Mouse (Mus musculus) C2C12 (cell line): ENCODE results near the gene Elavl1.

ENCODE experiments used
- CEBPB ChIP-seq: IDR thresholded peaks from one replicate; pipeline ENCODE4 v1.6.1; 2011; ENCODE audit warnings: low read depth, mild to moderate bottlenecking, control low read depth, moderate library complexity
- CTCF ChIP-seq: IDR thresholded peaks from one replicate; pipeline ENCODE4 v1.5.1; 2011; ENCODE audit not compliant: control insufficient read depth, insufficient read depth, insufficient read length
- MYOD1 ChIP-seq: IDR thresholded peaks from one replicate; pipeline ENCODE4 v1.6.1; 2011; ENCODE audit warnings: low read depth; ENCODE audit not compliant: control insufficient read depth, insufficient read length

DNA sequence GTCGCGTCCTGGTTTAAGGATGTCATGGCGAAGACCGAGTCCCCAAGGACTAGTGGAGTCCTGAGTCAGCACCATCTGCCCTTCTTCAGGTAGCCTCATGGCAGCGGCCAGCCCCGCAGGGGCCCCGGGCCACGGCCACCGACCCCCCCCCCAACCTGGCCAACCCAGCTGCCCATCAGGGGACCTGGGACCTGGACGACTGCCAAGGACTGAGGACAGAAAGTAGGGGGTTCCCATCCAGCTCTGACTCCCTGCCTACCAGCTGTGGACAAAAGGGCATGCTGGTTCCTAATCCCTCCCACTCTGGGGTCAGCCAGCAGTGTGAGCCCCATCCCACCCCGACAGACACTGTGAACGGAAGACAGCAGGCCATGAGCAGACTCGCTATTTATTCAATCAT, 79.5 kb downstream of the Elavl1 start:
- TF ChIP-seq CEBPB, result no peak
- no peak for TF ChIP-seq CTCF
- TF ChIP-seq MYOD1, result no peak
